Mouse (Mus musculus) megakaryocyte, adult 5-6 weeks (primary cell): ENCODE data around the gene Pcdh7. TPM values are rescaled to one million over a fixed set of nuclear protein-coding genes. Genes with fewer than 3 reads are reported as not detected.
"Not testable (repeated sequence)": the region's sequence is repeated elsewhere in the genome, so short reads cannot be mapped to it uniquely, and the experiment has no call there.

Experiments used
- ATAC-seq: 2 replicates; pipeline ENCODE4 v1.8.0; 2016; ENCODE audit warnings: mild to moderate bottlenecking, inconsistent platforms; ENCODE audit not compliant: poor library complexity, severe bottlenecking
- total RNA-seq, 2 experiments: library from RNA; stranded (forward) in 1 of 2; stranded (reverse) in 1 of 2; fragments of 153-499, 151-499 nt in 1 of 2; fragments of 221-1000, 200-1000 nt in 1 of 2; gene quantifications; 2 replicates each; pipeline versions ENCODE4 v1.2.3 to v1.2.4; 2015 to 2017

Pcdh7 gene
- total RNA-seq, 2 experiments from 2014 or later: 0.16 to 0.26 TPM

- no peak for ATAC-seq
Measured at GRCm38 (mm10) chr5:58083972-58084371, 366.2 kb downstream of the Pcdh7 start.

GRCm38 (mm10) chr5:58108665-58109364 lies 391.0 kb downstream of the Pcdh7 start:
- ATAC-seq: no peak

GRCm38 (mm10) chr5:58116096-58116495 lies 398.3 kb downstream of the Pcdh7 start:
- ATAC-seq: no peak

- no peak for ATAC-seq
Measured at GRCm38 (mm10) chr5:58117896-58118295, 400.1 kb downstream of the Pcdh7 start.

GRCm38 (mm10) chr5:58118930-58119611 lies 401.3 kb downstream of the Pcdh7 start:
- no peak for ATAC-seq

- no peak for ATAC-seq
Measured at GRCm38 (mm10) chr5:58143897-58144296, 426.1 kb downstream of the Pcdh7 start.

GRCm38 (mm10) chr5:58153966-58154365 lies 436.2 kb downstream of the Pcdh7 start:
- no peak for ATAC-seq

- no peak for ATAC-seq
Measured at GRCm38 (mm10) chr5:58172218-58172617, 454.5 kb downstream of the Pcdh7 start.

- not testable (repeated sequence) for ATAC-seq
Measured at GRCm38 (mm10) chr5:58174335-58174734, 456.6 kb downstream of the Pcdh7 start.

- ATAC-seq: no peak
Measured at GRCm38 (mm10) chr5:58175532-58175931, 457.8 kb downstream of the Pcdh7 start.
